Mouse (Mus musculus) lung, postnatal 10 days (tissue): ENCODE data around the gene Slc25a21.

Source experiments
- DNase-seq: peaks from one replicate; pipeline ENCODE4 v3.0.0; 2021

Gene Slc25a21

DNA sequence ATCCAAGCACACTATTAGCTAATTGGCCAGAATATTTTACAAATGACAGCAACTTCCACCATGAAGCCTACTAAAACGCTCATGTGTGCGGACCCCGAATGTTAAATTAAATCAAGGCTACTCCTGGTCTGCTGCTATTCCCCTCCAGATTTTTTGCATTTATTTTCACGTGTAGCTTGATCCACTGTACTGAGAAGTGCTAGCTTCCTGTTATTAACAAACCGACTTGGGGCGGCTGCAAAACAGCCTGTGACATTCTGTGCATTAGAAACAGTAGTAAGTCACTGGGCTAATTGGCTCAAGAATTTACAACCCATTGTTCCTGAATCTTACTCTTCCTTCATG is 478.6 kb downstream of the Slc25a21 start:
- no peak for DNase-seq

DNA sequence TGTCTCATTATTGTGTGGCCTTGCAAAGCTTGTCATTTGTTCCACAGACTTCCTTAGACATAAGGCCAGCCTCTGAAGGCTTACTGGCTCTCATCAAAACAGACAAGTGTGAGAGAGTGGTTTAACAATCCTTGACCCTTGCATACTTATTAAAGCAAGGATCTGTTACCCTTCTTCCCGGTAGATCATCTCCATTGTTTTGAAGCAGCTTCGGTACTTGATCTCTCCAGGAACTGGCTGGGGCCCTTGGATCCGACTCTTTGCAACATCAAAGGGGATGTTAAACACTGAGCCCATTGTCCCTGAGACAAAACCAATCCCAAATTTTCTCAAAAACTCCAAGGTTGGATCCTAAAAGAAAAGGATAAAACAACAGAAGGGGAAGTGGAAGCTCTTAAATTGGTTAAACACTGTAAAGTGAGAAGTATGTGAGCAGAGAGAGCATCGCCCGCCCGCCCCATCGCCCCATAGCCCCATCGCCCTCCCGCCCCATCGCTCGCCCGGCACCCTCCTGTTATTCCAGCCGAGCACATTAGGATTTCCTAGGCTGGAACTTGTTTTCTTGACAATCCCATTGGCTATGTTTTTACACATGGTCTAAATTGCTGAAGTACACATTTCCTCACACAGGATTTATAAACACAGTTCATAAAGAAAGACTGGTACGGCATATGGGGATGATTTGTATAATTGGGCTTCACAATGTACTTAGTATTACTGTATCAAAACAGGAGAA is 479.1 kb downstream of the Slc25a21 start:
- DNase-seq, result no peak

DNA sequence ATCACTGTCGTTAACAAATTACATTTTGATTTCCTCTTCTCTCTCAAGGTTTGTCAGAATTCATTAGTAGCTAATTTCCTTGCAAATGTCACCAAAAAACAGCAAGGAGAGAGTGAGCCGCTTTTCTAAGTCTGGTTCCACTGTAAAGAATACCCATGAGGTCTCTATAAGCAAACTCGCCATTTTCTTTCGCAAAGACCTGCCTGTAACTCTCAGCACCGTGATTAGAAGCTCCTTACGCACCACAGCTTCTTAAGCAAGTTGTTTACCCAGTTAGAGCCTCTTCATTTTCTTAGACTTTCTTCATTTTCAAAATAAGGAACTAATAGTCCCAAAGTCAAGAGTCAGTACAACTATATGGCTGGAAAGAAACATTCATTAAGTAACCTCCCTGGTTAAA is 496.3 kb downstream of the Slc25a21 start:
- DNase-seq, result no peak

DNA sequence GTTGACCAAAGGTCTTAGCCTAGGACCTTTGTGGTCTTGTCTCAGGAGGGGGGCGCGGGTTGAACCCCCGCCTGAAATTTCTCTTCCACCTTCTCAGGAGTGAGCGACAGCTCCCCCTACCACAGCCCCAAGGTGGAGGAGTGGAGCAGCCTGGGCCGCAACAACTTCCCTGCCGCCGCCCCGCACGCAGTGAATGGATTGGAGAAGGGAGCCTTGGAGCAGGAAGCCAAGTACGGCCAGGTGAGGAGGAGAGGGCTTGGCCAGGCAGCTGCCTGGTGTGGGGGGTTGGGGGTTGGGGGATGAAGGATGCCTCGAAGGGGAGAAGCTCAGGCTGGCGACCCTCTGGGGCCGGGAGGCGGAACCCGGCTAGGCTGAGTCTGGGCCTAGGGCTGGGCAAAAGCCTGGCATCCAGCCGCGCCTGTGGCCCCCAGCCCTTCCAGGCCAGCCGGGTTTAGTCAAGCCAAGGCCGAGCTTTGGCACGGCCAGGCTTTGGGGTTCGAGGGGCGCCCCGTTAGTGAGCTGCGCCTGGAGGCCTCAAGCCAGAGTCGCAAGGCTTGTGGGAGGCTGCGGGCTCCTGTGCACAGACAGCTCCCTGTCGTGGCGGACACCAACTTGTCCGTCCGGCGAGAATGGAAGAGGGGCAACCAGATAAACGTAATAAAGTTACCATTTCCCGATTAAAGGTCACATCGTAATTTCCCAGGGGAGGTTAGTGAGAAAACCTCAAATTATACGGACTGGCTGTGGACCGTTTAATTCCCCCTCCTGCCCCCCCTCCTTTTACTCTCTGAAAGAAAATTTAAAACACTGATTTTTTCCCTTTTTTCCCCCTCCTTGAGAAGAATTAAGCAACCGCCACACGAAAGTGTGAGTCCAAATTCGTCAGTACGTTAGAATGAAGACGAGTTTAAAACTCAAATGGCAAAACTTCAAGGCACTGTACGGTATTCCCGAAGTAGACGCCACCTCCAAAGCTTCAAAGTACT is 497.1 kb downstream of the Slc25a21 start:
- DNase-seq, result no peak

DNA sequence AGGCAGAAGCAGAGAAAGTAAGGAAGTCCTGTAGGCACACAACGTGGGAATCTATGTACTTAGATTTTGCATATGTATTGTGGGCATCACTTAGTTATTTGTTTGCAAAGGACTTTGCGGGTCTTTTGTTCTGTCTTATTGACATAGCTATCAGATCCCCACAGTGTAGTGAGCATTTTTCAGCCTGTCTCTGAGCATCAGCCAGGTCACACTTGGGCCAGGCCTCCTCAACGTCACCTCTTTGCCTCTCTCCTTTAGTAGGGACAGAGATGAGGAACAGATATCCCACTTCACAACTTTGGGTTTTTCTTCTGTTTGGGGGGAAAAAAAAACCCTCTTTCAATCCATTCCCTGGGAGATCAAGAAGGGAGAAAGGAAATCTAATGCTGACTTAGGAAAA is 497.9 kb downstream of the Slc25a21 start:
- DNase-seq, result no peak

DNA sequence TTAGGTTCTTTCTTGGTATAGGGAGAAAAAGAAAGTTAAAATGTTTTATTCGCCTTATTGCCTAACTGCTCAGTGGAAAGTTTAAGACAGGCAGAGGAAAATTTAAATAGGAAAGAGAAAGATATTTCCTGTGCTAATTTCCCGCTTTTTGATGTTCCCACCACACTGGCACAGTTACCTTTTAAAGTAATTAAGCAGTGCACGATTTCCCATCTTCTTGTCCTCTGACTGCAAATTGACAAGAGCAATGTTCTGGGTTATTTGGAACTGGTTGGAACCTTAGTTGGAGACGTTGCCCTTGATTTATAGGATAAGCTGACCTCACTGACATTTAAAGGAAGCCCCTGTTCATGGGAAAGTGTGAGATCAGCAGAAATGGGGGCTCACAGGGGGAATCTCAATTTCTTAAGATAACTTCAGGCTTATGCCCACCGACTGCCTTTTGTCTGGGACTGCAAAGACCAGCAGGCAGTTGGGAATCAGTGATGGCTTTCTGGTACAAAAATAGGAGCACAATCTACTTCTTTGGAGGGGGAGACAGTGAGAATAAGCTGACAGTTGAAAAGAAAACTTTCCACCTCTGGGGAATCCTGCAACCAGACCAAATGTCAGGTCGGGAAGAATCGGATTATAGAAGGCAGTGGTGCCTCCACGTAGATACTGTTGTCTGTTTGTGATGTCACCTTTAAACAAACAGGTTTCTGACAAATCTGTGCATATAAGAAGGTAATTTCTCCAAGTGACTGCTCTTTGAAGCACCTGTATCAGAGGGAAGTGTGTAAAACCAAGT is 498.9 kb downstream of the Slc25a21 start:
- DNase-seq, result no peak

DNA sequence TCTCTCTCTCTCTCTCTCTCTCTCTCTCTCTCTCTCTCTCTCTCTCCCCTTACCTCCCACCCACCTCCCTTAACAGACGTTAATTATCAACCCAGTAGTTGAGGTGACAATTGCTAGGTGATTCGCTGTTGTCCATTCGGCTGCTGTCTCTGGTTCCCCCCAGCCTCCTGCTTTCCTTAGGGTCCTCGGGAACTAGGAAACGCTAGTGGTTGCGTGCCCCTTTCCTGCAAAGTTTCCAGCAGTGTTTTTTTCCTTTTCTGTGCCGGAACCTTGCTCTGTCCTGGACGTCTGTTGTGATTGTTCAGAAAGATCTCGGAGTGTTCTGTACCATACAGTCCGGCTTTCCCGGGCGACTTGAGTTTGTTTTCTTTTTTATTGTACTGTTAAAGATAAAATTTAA is 499.5 kb downstream of the Slc25a21 start:
- DNase-seq, result no peak

DNA sequence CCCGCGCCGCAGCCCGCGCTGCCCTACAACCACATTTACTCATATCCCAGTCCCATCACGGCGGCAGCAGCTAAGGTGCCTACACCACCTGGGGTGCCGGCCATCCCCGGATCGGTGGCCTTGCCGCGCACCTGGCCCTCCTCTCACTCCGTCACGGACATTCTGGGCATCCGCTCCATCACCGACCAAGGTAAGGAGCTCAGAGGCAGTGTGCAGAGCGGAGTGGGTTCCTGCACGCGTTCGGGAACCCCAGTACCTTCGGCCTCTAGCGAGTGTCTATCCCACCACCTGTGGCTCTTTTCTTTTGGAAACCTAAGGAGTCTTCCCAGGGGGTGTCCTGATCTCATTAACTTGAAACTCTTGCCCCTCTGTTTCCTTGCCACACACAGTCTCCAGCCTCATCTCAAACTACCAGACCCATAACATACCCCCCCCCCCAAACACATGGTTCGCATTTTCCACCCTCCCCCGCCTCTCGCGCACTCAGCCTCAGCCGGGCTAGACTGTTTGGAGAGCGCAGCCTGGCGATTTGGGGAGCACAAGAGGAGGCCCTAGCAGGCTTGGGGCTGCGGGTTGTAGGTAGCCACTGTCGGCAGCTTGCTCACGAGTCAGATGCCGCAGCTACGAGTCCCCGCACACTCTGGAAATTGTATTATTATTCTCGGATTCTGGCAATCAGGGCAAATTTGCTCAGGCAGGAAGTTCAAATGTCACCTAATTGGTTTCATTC is 500.1 kb downstream of the Slc25a21 start:
- no peak for DNase-seq

DNA sequence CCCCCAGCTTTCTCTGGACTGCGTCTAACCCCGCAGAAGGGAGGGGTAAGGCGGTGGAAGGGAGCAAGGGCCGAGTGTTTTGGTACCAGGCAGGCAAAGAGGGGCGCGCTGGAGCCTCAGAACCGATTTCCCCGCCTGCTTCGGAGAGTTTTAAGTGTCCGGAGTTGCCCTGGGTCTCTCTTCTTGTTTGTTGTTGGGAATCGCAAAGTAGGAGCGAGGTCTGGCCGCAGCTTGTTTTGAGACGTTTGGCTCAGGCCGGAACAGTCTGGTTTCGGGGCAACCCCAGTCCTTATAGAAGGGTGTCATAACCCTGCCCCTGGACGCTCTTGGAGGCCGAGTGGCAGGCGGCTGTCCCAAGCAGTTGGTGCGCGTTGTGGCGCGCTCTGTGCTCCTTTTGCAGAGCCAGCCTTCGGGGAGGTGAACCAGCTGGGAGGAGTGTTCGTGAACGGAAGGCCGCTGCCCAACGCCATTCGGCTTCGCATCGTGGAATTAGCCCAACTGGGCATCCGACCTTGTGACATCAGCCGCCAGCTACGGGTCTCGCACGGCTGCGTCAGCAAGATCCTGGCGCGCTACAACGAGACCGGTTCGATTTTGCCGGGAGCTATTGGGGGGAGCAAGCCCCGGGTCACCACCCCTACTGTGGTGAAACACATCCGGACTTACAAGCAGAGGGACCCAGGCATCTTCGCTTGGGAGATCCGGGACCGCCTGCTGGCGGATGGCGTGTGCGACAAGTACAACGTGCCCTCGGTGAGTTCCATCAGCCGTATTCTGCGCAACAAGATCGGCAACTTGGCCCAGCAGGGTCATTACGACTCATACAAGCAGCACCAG is 500.9 kb downstream of the Slc25a21 start:
- no peak for DNase-seq

DNA sequence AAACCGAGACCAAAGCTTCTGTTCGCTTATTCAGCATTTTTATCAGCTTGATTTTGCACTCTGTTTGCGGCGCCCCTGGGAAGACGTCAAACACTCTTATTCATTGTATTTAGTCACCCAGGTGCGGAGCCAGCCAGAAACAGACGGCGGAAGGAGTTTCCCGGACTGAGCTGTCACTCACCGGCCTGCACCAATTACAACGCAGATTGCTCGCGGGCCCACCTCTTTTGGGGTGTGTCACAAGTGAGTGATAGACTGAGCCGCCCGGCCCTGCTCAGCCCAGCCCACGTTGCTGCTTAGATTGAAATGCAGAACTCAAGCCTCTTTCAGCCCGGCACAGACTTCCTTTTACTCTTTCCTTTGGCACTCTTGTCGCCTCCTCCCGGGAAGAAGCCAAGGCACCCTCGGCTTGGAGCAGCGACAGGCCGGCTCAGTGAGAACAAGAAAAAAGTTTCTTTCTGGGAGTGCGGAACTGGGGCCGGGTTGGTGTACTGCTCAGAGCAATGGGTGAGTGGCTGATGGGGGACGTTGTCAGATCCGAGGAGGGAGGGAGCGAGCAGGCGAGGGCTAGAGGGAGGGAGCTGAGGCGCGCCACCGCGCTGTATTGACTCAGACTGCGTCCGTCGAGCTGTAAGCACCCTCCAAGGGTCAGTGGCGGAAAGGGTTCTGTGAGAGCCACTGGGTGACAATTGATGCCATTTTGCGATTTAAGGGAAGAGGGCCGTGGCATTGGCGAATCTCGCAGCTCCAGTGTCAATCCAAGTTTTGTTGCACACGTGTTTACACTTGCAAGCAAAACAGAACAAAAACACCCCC is 501.7 kb downstream of the Slc25a21 start:
- peak; percentile 78 for DNase-seq

DNA sequence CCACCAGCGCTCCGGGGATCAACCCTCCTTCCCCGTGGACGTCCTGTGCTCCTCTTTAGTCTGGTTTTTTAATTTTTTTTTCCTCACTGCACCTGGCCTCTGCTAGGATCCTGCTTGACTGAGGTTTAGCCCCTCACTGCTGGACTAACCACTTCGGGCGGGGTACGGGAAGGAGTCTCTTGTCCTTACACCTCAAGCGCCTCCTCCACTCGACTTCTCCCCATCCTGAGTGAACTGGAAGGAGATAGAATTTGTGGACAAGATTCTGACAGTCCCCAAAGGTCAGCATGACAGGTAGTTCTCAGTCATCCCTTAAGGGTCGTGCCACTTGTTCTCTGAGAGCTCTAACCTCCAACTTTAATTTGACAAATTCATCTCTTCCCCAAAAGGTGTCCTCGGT is 502.3 kb downstream of the Slc25a21 start:
- DNase-seq, result no peak

DNA sequence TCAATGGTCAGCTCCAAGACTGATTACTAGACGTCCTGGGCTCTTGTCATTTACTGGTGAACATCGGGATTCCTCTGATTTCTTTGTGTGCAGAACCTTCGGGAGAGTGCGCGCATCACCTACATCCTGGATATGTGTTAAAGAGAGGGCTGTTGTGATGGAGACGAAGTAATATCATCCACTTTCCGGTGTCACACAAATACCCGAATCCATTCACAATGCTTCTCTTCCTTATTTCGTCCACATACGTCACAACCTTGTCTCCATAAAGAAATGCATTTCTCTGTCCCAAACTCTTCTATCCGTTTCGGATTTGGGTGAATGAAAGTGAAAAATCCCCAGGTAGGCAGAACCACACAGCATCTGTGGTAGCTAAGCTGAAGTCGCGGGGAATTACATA is 502.9 kb downstream of the Slc25a21 start:
- DNase-seq, result no peak

DNA sequence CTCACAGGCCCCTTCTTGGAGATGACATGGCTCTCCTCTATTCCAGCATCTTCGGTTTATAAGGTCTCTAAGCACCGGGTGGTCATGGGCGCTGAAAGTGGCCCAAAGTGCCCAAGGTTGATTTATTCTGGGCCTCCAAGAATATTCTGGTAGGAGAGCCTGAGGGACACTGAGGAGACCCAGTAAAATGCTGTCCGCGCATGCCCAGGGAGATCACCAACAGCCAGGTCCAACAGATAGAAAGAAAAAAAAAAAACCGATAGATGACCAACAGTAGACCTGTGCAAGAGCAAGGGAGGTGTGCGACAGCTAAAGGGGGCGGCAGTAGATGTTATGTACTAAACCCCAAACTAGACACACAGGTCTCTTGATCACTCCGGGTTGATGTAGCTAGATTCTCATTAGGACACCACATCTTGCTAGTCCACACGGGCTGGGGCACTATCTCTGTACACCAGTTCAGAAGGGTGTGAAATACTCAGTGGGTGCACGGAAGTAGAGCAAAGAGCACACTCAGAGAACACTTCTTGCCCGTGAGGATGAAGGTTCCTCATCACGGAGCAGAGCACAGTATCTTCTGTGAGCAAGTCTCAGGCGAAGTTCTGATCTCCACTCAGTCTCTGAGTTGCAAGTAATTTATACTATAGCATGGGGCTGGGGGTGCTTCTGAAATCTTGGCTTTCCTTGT is 503.7 kb downstream of the Slc25a21 start:
- no peak for DNase-seq

DNA sequence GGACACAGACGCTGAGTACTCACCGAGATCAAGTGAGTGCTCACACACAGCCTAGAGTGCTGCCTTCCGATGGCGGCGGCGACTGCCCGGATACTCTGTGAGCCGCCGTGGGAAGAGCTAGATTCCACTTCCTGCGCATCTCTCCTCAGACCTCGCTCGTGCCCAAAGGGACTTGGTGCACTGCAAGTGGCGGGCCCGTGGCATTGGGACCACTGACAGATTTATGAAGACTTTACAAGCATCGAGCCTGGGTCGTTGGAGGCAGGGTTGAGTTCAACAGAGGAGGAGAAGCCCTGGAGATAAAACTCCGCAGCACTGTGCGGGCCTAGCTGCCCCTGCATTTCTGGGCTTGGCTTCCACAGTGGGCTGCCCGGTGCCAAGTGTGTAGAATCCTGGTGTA is 504.7 kb downstream of the Slc25a21 start:
- DNase-seq, result no peak

DNA sequence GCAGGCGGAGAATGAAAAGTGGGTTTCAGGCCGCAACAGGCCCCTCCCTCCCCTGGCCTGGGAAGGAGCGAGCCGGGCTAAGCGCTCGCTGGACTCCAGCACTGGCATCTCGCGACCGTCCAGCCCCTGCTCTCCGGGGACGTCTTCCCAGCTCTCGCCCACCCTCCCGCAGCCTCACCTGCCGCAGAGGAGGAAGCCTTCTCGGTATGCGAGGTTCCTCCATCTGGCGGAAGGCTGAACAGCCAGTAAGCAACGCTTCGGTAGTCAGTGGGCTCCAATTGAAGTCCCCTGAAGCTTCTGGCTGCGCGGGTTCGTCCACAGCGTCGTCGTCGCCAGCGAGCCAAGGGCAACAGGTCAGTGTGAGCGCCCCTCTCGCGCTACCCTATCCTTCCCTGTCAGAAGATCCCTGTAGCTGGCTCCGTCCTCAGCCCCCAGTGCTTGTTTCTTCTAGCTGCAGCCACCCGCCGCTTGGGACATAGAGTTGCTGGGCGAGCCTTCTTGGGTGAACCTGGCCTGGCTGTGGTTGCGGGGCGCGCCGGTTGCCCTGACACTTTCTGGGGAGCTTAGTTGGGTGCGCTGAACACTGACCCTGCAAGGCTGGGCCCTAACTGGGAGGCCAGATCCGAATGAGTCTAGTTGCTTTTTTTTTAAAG is 505.7 kb downstream of the Slc25a21 start, which contains the start of gene Pax9:
Gene Pax9 (plus strand): TSS at position 341 of the 653 bp plus-strand sequence.
- no peak for DNase-seq

DNA sequence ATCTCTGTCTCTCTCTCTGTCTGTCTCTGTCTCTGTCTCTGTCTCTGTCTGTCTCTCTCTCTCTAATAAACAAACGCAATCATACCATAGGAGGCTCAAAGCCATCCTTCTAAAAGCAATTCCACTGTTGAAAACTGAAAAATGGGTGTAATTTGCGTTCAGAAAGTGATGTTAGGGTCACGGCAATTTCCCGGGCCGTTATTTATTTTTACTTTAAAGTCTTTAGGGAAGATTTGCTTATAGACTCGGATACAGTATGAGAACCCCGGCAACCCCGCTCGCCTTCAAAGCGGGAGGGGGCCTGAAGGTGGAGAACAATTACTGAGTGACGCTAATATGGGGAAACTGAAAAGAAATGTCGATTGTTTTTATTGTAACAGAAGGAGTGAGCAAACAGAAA is 506.3 kb downstream of the Slc25a21 start:
- DNase-seq, result no peak

DNA sequence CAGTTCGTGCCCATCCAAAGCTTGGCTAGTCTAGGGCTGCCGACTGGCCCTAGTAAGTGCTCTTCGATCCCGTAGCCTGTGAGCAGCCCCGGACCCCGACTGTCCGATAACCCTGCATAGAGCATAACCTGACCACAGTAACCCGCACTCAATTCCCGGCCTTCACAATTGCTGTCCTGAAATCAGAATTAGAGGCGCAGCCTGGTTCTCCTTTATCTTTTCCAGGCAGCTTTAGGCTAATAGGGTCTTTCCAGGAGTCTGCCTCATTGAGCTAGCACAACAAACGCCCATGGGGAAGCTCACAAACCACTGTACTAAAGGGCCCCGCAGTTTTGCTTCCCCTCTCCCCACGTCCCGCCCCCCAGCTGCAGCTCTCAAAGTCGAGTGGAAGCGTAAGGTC is 506.9 kb downstream of the Slc25a21 start:
- no peak for DNase-seq

DNA sequence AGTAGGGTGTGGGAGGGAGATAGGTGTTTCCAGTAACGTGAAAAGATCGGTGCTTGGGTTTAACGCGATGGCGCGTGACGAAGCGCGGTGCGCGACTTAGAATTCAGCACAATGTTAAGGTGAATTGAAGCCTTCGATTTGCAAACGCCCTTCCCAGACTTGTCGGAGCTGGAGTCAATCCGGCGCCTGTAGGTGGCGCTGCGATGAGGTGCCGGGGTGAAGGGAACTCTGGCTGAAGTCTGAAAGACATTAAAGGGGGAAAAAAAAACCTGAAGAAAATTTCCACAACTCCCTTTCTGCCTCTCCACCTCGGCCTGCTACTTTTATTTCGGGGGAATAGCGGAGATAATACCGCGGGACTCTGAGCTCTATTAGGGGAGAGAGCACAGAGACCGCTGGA is 507.5 kb downstream of the Slc25a21 start:
- DNase-seq, result peak; percentile 29

DNA sequence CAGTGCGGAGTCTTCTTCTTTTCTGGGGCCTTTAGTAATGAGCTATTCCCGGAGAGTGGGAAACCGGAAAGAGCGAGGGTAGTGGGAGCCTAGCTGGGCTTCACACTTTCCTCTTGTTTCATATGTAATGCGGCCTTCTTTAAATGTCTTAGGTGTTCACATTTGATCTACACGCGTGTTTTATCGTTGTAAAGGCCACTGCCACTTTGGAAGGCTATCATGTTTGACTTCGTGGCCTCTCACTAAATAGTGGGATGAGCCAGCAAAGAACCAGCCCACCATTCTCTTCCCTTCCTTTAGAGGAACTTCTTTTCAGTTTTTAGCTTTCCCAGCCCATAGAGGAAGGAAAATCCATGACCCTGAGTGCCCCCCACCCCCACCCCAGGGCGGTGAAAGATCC is 507.9 kb downstream of the Slc25a21 start:
- no peak for DNase-seq

DNA sequence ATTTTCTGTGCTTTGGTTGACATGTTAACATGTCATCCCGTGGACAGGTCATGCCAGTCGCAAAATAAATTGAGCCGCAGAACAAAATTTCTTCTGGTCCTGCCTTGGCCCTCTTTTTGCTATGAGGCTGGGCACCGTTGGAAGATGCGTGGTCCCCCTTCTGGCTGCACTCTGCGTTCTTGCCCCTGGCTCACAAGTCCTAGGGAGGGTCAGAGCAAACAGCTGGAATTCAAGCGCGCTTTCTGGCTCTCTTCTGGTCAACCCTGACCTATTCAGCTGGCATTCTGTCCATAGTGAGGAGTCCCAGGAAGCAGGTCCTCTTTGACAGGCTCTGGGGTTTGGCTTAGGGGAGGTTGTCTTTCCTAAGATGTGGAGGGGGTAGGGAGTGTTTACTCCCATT is 508.4 kb downstream of the Slc25a21 start:
- no peak for DNase-seq
